Mouse (Mus musculus) layer of hippocampus, adult 8-10 months (tissue): ENCODE measurements at regions not wholly inside any gene's neighbourhood (a gene's known extent, or its start where the extent isn't known, plus 50 kb on each side); places are given as distances from the start of the nearest gene placed in this dataset.
A peak's percentile ranks its signal among the peaks of the same experiment; 100 is the strongest.
"Not testable (repeated sequence)": the region's sequence is repeated elsewhere in the genome, so short reads cannot be mapped to it uniquely, and the experiment has no call there.

Experiments used
- DNase-seq, 2 experiments: peaks; one replicate each; pipeline ENCODE4 v3.0.0; 2022; ENCODE audit warnings: low spot score in 2 of 2

DNA sequence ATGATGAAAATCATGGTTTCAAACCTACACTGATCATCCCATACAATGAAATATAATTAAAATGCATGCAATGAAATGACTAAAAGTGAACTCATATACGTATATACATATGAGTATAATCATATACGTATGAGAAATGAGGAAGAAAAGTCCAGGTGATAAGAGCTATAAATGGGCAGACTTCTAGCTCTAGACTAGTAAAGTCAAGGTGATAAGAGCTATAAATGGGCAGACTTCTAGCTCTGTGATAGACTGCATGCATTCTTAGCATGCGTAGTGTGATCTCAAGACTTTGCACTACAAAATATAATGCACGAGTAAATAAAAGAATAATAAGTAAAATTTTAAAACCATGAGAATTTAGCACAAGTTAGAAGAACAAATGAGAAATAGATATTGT, 606.2 kb upstream of the Gpc5 start:
- DNase-seq: no peak

DNA sequence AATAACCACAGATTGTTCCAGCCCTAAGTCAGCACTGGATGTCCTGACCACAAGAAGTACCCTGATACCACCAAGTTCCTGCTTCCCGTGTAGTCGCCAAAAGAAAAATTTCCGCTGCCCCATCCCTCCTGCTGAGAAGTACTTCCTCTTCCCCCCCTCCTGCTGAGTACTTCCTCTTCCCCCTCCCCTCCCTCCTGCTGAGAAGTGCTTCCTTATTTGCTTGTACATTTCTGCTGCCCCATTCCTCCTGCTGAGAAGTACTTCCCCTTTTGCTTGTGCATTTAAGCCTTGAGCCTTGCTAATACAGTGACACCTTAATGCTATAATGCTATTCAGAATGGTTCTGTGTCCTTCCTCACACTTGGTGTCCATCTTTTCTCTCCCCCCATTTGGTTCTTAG, 598.6 kb upstream of the Gpc5 start:
- not testable (repeated sequence) for DNase-seq

DNA sequence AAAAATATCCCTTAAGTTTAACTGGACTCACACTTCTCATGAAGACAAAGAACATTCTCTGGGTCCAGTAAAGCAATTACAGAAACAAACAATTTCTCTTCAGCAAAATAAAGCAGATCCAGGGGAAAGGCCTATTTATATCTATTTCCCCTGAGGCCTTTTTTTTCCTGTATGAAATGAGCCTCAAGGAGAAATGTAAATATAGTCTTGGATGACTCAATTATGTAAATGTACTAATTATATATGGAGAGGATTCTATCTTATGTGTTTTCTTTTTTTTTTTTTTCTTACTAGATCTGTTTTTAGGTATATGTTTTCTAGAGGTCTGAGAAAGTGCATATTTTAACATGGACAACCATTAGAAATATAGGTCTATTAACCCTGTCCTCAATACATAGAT, 587.0 kb upstream of the Gpc5 start:
- no peak for DNase-seq

DNA sequence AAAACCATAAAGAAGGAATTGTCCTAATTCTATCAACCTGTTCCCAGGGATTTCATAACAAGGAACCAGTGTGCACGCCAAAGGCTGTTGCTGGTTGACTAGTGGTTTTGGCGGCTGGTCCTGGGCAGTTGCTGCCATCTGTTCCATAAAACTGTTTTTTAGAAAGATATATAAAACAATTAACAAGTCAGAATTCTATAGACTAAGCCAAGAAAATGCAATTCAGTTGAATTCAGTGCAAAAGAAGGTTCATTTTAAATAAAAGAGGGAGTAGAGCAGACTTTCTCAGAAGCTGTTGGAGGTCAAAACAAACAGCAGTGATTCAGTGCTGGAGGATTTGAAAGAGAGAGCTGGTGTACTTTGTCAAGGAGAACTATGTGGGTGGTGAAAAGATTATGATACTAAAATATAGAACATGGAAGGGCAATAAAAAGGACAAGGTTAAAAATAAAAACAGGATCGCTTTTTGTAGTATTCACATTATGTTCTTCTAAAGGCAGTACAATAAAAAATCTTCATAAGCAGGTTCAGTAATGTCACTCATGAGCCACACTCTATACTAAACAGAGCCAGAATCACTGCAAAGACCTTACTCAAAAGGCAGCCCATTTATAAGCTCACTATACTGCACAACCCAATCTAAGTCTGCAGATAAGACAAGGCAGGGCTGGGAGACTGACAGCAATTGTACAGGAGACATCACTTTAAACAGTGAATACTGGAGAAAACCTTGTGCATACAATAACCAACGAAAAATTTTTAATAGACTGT, 543.9 kb upstream of the Gpc5 start:
- peak; percentile 12 to 35 for DNase-seq

DNA sequence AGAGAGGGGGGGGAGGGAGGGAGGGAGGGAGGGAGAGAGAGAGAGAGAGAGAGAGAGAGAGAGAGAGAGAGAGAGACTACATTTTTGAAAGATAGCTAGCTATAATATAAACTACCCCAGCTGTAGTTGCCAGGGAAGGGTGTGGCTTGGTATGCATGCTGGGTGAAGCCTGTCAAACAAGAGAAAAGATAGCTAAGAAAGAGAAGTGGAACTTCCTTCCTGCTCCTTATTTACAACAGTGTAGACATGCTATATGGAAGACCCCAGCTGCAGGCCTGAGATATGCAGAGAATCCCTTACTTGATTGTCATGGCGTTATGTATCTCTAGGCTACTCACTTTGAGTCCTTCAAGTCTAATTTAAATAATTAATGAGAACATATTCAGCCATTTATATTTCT, 542.9 kb upstream of the Gpc5 start:
- DNase-seq: no peak

DNA sequence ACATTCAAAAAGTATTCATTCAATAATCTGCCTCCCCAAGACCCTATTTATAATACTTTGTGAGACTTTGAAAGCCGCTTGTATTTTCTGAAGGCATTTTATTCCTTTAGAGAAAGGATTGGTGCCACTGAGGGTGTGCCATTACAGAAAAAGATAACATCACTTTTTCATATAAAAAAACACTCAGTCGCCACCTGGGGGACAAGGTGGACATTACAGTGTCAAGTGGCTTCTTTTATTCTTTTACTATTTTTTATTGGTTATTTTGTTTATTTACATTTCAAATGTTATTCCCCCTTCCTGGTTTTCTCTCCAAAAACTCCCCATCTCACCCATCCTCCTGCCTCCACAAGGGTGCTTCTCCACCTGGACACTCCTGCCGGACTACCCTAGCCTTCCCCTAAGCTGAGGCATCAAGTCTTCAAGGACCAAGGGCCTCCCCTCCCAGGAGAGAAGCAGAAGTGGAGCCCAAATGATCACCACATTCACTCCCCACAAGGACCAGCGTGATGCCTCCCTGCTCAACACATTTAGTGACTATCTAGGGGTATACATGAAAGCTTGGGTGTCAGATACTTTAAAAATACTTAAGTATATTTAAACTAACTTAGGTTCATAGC, 525.5 kb upstream of the Gpc5 start:
- no peak for DNase-seq

DNA sequence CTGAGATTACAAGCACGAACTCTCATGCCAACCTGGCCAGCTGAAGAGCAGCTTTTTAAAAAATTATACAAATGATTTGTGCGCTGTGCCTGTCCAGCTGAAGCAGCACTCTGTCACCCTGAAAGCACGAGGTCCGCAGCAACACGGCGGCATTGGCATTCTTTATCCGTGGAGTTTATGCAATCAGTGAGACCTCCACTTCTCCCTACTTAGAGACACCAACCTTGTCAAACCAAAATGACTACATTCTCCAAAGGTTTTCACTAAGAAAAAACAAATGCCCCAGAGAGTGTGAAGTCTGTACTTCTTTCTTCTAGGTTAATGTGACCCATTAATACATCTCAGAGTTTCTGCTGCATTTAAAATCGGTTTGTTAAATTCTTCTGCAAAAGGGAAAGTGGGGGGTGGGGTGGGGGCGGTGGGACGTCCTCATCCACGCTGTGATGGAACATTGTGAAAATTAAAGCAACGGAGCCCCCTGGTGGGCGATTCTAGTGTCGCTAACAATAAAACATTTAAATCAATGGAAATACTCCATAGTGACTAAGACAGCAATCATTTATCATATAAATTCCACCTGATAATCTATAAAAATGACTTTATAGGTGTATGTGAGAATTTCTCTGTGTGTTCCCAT, 524.2 kb upstream of the Gpc5 start:
- DNase-seq: peak; percentile 41 to 75

DNA sequence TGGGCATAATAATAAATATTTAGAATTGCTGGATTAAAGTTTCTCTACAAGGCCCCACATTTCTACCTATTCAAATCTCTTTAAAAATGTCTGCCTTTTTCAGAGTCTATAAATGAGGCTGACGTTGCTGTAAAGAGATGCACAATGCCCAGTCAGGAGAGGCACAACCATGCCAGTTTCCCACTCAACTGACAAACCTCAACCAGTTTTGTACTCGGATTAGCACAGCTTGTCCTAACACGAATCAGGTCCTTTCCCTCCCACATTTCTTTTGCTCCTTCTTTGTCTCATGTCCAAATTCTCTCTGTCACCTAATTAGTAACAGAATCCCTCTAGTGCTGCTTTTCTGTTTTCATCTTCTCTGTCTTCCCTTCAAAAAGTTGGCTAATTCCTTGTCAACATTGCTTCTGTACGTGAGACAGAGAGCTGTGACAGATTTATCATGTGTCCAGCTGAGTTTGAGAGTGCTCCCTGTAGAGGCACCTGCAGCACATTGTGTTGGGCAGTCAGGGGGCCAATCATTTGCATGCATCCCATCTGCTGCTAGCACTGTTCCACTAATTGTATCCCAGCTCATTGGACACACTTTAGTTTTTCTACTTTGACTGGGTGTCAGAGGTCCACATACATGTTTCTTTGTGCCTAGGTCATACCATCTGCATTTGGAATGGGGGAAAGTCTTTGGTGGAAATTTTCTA, 504.5 kb upstream of the Gpc5 start:
- DNase-seq: no peak

DNA sequence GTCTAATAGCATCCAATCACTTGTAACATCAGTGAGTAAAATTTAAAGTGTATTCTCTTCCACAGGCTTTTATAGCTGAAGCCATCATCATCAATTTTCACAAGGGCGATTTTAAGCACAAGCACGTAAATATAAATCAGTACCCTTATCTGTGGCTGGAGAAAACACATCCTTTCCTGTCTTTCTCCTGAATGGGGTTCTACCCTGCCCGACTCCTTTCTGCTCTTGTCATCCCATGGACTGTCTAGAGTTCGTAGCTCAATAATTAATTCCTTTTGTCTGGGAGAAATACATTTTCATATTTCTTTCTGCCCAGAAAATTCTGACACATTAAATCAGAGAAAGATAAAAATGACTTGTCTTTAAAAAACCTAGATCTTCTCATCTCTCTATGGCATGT, 482.7 kb upstream of the Gpc5 start:
- DNase-seq: no peak

DNA sequence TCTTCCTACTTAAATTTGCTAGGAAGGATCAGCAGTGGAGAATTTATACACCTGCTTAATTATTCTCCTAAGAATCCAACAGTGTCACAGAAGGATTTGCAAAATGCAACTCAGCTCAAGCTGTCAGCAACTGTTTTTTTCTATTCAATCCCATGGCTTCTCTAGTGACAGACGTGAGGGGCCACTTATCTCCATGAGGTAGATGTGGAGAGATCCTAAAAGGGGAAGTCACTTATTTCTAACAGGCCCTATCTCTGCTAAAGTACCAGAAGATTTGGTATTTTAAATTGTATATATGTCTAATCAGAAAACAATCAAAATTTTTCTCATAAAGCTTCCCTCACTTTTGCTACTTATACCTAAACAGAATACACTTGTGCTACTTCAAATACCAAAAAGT, 479.6 kb upstream of the Gpc5 start:
- no peak for DNase-seq

DNA sequence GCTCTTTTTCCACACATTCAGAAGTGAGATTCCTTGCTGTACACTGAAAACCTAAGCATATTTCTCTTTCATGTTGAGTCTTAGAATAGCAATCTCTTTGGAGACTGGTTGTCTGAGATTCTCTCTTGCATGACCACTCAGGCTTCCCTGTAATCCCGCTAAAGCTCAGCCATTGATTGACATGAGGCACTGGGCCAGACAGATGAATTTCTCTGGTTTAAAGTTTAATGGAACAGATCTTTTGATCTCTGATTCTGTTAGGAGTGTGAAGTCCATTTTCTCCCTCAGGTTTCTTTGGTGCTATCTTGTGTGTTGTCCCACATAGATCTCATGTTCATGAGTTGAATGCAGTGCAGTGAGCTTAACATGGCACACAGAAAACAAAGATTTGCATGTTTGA, 435.4 kb upstream of the Gpc5 start:
- DNase-seq: no peak

DNA sequence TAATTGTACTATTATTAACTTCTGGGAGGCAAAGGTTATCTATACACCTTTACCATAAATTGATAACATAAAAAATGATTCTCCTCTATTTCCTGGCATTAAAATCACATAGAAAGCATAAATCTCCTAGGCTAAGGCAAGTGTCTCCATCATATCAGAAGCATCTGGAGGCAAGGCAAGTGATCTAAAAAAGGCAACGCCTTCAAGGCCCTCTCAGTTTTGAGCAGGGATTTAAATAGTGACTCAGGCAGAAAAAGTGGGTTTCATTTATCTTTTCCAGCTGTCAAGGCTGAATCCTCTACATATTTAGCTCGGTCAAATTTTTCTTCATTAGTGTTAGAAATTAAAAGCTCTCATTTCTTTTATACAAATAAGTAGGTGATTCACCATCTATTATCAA, 430.0 kb upstream of the Gpc5 start:
- no peak for DNase-seq

DNA sequence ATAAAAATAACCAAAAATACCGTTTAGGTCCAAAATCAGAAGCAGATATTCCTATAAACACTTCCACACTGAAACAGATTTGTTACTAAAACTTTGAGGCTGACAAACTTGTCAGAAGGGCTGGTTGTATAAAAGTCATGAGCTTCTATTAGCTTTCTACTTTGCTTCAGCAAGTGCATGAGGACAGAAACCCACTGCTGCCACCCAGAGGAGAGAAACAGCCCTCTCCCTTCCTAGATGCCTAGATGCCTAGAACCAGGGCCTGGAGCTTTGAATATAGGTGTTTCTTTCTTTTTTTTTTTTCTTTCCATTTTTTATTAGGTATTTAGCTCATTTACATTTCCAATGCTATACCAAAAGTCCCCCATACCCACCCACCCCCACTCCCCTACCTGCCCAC, 406.9 kb upstream of the Gpc5 start:
- no peak for DNase-seq

DNA sequence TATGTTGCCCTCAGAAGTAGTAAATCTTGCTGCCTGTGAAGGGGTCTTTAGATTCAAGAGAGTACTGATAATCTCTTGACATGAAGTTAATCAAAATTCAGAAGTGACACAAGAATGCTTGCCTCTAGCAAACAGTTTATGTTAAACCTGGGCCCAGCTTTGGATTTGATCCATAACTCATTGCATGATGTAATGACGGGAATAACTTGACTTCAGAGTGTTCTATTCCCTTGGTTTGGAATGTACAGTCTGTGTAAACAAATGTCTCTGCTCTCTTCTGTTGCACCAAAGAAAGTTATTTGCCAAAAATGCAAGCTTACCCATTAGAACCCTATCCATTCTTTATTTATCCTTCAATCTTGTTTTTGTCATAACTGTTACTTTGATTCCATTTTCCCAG, 397.1 kb upstream of the Gpc5 start:
- DNase-seq: no peak

DNA sequence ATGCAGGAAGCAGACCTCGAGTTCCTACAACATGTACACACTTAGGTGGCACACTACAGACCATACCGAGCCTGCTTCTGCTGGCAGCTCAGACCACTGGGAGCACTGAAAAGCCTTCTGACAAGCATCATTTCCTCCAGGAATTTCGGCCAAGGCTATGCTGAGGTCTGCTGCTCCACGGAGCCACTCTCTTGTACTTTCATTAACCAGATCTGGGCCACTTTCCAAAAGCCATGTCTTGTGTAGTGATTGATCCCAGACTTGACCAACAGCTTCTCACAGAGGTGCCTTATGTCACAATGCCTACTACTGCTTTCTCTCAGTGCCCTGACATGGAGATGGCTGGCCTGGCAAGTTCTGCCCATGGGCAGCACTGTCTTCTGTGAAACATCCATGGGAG, 394.5 kb upstream of the Gpc5 start:
- DNase-seq: no peak

DNA sequence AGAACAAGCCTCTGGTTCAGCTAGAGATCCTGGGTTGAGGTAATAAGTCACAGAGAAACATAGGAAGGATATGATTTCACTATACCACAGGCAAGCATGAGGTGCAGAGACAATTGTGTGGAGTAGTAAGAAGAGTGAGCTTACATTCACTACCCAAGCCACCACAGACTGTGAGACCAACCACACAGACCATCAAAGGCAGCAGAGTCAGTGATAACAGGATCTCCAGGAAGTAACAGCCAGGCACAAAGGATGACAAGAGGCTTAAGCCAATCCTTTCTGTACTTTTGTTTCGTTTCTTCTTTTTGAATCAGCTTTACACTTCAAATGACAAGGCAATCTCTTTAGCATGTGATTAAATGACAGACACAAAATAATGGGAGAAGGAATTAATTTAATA, 368.9 kb upstream of the Gpc5 start:
- DNase-seq: no peak

DNA sequence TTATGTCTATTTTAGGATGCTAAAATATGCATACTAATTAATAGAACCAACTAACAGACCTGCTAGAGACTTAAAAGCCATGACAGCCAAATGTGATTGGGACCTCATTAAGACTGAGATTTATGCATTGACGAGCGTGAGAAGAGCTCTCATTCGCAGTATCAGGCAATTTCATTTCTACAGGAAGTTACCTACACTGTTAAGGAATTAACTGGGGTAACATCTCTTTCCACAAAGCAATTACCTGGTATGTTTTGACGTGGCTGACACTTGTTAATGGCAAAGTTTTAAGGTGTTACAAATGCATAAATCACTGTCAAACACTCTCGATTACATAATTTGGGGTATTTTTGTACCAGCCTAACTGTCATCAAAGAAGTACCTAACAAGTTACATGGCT, 324.7 kb upstream of the Gpc5 start:
- no peak for DNase-seq

DNA sequence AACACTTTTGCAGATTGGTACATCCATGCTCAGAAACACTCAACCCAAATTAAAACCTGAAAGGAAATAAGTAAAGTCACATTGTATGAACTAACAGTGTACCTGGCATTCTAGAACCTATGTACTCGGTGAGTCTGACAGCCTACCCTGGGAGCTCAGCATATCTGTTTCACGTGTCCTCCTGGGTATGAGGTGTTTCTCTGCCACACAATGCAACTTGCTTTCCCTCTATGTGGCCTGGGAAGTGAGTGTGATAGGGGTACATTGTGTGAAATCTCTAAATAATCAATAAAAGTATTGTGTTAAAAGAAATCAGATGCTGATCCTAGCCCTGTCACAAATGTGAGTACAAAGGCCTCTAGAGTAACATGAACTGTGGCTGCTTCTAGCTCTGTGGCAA, 315.3 kb upstream of the Gpc5 start:
- DNase-seq: no peak

DNA sequence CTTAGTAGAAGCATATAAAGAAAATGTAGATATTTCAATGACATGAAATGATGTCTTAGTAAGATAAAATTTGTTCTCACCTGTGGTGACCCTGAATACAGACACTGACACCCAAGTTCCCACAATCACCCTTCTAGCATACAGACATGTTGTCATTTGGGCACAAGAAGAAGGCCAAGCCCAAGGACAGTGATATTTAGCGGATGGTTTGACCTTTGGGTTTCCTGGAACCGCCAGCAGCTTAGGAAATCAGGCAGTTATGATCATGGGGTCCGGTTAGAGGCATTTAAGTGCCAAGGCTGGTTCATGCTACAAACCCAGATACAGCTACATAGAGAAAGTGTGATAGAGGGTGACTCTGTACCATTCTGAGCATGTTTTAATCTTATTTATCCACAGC, 310.2 kb upstream of the Gpc5 start:
- no peak for DNase-seq

DNA sequence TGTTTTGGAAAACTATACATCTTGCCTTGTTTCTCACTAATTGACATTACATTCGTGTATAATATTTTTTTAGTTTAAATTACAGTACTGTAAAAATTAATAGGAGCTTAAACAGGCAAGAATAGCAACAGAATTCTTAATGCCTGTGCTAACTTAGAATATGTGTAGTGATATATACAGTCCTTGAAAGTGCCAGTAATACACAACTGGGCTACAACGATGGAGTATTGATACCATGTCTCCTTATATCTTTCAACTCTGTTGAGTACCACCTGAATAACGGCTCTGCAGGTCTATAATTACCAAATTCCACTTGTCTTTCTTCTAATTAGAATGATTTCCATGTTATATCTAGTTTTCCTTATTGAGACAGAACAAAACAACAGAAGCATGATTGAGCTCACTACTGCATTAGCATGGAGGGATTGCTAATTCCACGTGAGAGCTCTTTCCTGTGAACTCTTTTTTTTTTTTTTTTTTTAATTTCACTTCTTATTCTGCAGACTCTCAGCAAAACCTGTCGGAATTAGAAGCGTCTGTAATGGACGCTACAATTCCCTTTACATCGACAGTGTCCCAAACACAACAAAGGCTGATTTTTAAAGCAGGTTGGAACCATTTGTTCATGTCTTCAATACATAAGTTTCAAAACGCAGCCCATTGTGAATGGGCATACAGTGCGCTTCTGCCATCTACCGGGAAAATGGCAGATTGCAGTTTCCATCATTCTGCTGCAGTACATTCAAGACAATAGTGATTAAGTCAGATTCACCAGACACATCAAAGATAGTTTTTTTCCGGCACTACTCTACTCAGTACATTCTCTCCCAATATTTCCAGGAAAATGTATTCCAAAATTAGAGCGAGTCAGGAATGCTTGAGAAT, 300.8 kb upstream of the Gpc5 start:
- peak; percentile 39 to 87 for DNase-seq

DNA sequence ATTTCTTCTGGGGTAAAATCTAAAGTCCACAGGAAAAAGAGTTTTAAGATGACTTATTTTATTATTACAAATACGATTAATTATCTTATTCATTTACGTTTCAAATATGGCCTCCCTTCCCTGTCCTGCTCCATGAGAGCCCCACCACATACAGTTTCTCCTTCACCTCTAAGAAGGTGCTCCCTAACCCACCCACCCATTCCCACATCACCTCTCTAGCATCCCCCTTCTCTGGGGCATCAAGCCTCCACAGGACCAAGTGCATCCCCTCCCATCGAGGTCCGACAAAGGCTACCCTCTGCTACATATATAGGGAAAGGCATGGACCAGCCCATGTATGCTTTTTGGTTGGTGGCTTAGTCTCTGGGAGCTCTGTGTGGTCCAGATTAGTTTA, 300.2 kb upstream of the Gpc5 start:
- no peak for DNase-seq
